Mouse (Mus musculus) hindbrain, embryonic 16.5 days (tissue): ENCODE measurements around the gene Hnrnpl. TPM values are rescaled to one million over a fixed set of nuclear protein-coding genes. Genes with fewer than 3 reads are reported as not detected.
A peak's percentile ranks its signal among the peaks of the same experiment; 100 is the strongest.

Experiments used
- ATAC-seq: fragments of 200-750 bp; cut with Nextera tagmentation; 2 replicates; pipeline ENCODE4 v1.8.0; 2017; ENCODE audit warnings: moderate TSS enrichment, moderate library complexity
- H3K27ac ChIP-seq: fragments of 300-500 bp; sonication (generic); 2 replicates; pipeline ENCODE4 v1.5.1; 2014; ENCODE audit warnings: low read depth, mild to moderate bottlenecking, control low read depth, low read length, moderate library complexity
- H3K27me3 ChIP-seq: fragments of 300-500 bp; sonication (generic); replicated peaks from 2 replicates; pipeline ENCODE4 v1.6.1; 2014; ENCODE audit warnings: low read length; ENCODE audit not compliant: control insufficient read depth, insufficient read depth
- H3K36me3 ChIP-seq: fragments of 300-500 bp; sonication (generic); 2 replicates; pipeline ENCODE4 v1.6.1; 2014; ENCODE audit warnings: mild to moderate bottlenecking, low read length, moderate library complexity, mixed read lengths; ENCODE audit not compliant: control insufficient read depth, insufficient read depth
- H3K4me1 ChIP-seq: fragments of 300-500 bp; sonication (generic); 2 replicates; pipeline ENCODE4 v1.6.1; 2014; ENCODE audit warnings: low read depth, low read length; ENCODE audit not compliant: control insufficient read depth, insufficient read depth
- H3K4me2 ChIP-seq: fragments of 300-500 bp; sonication (generic); 2 replicates; pipeline ENCODE4 v1.6.1; 2014; ENCODE audit warnings: mild to moderate bottlenecking, low read length, control low read depth, moderate library complexity
- H3K4me3 ChIP-seq: fragments of 300-500 bp; sonication (generic); 2 replicates; pipeline ENCODE4 v1.5.1; 2014; ENCODE audit warnings: mild to moderate bottlenecking, low read length, control low read depth, moderate library complexity
- H3K9ac ChIP-seq: fragments of 300-500 bp; sonication (generic); 2 replicates; pipeline ENCODE4 v1.6.1; 2014; ENCODE audit warnings: low read depth, mild to moderate bottlenecking, control low read depth, low read length, moderate library complexity
- H3K9me3 ChIP-seq: fragments of 300-500 bp; sonication (generic); 2 replicates; pipeline ENCODE4 v1.6.1; 2014; ENCODE audit warnings: mild to moderate bottlenecking, low read length, moderate library complexity; ENCODE audit not compliant: control insufficient read depth
- WGBS: fragments of 180-500 bp; shearing (Covaris S2); extraction: QIAGEN DNeasy Blood & Tissue Kit; methylation state at CpG from one replicate; pipeline ENCODE4 v1.1.7; 2014; 5-methylcytosine and 5-hydroxymethylcytosine counted together
- polyA plus RNA-seq: library from polyadenylated mRNA; unstranded; fragments of >200 nt; fragmentation: Nextera tagmentation; extraction: Ambion mirVana; gene quantifications from 2 replicates; pipeline ENCODE4 v1.2.1, GENCODE M21; 2015

The Hnrnpl gene
- polyA plus RNA-seq, 1 experiment from 2014 or later, result 117 TPM

DNA sequence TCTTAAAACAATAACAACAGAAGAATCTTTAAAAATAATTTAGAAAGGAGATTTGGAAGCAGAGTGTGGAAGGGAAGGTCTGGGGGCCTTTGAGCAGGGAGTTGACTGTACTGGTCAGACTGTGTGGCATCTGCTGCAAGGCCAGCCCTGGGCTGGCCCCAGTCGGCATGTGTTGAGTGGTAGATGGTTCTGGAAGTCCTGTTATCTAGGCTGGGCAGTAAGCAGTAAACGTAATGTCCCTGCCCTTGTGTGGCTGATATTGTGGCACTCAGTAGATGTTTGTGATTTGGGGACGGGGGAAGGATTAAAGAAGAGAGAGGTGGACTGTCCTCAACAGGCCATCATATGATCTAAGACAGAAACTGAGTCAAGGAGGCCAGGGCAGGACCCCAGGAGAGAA is 38.0 kb upstream of the Hnrnpl start:
- H3K4me2 ChIP-seq, result no peak overlapping the region
- H3K4me3 ChIP-seq, result no peak overlapping the region
- no peaks in the 10 kb centered on the region for H3K9me3 ChIP-seq
- H3K9ac ChIP-seq, result no peak overlapping the region
- ATAC-seq, result no peak
- no peak overlapping the region for H3K27ac ChIP-seq
- no peaks in the 10 kb centered on the region for H3K36me3 ChIP-seq
- 93% methylated on average over 3 of the region's 3 CpGs for WGBS
- no peaks in the 10 kb centered on the region for H3K27me3 ChIP-seq
- peaks cover 21% of the 10 kb centered on the region for H3K4me1 ChIP-seq

DNA sequence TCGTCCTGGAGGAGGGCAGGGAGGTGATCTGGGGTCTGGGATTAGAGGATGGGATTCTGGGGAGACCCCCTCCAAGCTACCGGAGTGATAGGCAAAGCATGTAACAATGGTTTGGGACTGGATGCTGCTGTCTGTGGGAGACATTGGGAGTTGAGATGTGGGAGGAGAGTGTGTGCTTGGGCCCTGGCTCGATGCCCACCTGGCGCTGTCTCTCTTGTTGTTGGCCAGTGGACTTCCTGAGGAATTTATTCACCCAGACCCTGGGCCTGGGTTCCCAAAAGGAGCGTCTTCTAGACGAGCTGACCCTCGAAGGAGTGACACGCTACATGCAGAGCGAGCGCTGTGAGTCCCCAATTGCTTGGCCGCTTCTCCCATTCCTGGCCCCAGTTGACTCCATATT is 36.5 kb upstream of the Hnrnpl start:
- 82% methylated on average over 11 of the region's 11 CpGs for WGBS
- Histone ChIP-seq H3K36me3 (no peaks in the 10 kb centered on the region), H3K4me1 (peaks cover 15% of the 10 kb centered on the region), H3K4me2 (no peak overlapping the region), H3K9ac (no peak overlapping the region), H3K4me3 (no peak overlapping the region), H3K27me3 (no peaks in the 10 kb centered on the region), H3K9me3 (no peaks in the 10 kb centered on the region), H3K27ac (no peak overlapping the region)
- ATAC-seq, result no peak

DNA sequence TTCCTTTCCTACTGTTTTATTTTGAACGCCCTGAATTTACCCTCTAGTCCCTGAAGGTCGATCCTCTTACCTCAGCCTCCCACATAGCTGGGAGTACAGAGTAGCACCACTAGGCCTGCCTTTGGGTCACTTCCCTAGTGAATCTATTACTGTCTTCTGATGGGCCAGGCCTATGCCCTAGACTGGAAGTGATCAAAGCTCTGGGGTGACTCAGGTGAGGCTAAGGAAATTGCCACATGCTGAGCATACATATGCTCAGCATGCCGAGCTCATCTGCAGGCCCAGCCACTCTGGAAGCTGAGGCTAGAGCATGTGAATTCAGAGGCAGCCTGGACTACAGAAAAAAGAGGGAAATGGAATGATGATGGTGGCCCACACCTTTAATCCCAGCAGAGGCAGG is 35.2 kb upstream of the Hnrnpl start:
- Histone ChIP-seq H3K9ac (no peak overlapping the region), H3K27me3 (no peaks in the 10 kb centered on the region), H3K4me2 (no peak overlapping the region), H3K27ac (no peak overlapping the region), H3K9me3 (no peaks in the 10 kb centered on the region), H3K4me3 (no peak overlapping the region), H3K36me3 (no peaks in the 10 kb centered on the region), H3K4me1 (peaks cover 3% of the 10 kb centered on the region; the same call in 1 of the 2 replicates)
- ATAC-seq, result no peak
- WGBS, result 74% methylated on average over 3 of the region's 3 CpGs

DNA sequence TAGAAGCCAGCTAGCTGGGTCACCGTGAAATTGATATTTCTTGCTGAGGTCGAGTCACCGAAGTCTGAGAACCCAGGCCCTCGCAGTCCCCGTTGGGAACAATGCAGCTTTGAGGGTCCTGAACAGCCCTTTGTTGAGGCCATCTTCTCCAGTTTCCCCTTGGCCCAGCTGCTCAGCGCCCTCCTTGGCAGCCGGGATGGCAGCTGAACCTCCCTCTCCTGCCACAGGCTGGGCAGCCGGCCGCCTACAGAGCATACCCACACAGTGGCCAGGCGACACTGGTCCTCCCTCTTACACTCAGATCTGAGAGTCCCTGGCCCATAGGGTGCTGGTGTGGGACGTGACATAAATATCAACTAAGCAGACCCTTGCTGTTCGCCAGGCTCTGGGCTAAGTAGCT is 34.2 kb upstream of the Hnrnpl start:
- WGBS, result 39% methylated on average over 12 of the region's 12 CpGs

DNA sequence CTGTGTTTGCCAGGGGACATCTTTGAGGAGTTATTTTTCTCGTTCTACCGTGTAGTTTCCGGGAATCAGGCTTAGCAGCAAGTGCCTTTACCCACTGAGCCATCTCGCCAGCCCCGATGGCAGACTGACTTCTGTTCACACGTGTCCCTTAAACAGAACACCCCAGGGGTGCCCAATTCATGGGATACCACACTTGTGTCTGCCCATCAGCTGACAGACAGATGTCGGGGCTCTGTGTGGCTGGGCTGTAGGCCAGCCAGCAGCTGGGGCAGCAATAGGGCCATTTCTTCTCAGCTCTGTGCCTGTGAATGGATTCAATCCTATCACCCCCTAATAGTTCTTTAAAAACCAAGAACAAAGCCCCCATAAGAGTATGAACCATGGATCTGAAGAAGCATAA is 33.2 kb upstream of the Hnrnpl start:
- no peak for ATAC-seq
- H3K4me1 ChIP-seq, result no peaks in the 10 kb centered on the region
- H3K27me3 ChIP-seq, result no peaks in the 10 kb centered on the region
- H3K9ac ChIP-seq, result no peak overlapping the region
- no peak overlapping the region for H3K4me3 ChIP-seq
- H3K36me3 ChIP-seq, result no peaks in the 10 kb centered on the region
- no peaks in the 10 kb centered on the region for H3K9me3 ChIP-seq
- H3K27ac ChIP-seq, result no peak overlapping the region
- H3K4me2 ChIP-seq, result no peak overlapping the region
- WGBS, result 72% methylated on average over 7 of the region's 7 CpGs

More for the DNA sequence above, 34.2 kb upstream of the Hnrnpl start:
- no peaks in the 10 kb centered on the region for H3K4me1 ChIP-seq
- H3K4me2 ChIP-seq, result no peak overlapping the region
- peak; percentile 83 for ATAC-seq
- H3K9me3 ChIP-seq, result no peaks in the 10 kb centered on the region
- no peaks in the 10 kb centered on the region for H3K36me3 ChIP-seq
- H3K27ac ChIP-seq, result peak overlapping the region; percentile 3; the same call in 1 of the 2 replicates
- H3K27me3 ChIP-seq, result no peaks in the 10 kb centered on the region
- no peak overlapping the region for H3K9ac ChIP-seq
- H3K4me3 ChIP-seq, result no peak overlapping the region

DNA sequence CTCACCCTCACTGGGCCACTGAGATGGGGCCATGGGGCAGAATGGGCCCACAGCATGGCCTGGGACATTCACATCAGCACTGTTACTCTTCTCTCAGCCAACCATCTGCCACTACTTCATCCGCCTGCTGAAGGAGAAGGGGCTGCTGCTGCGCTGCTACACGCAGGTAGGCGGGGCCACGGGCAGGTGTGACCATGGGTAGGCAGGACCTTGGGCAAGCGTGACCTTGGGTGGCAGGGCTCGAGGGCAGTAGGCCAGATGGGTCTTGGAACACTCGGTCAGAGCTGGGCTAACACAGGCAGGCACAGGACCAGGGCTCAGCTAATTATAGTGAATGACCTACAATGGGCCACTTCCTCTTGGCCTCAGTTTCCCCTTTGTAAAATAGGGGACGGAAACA is 29.5 kb upstream of the Hnrnpl start:
- Histone ChIP-seq H3K9ac (no peak overlapping the region), H3K4me2 (no peak overlapping the region), H3K36me3 (no peaks in the 10 kb centered on the region), H3K27me3 (no peaks in the 10 kb centered on the region), H3K4me1 (no peaks in the 10 kb centered on the region), H3K4me3 (no peak overlapping the region), H3K9me3 (no peaks in the 10 kb centered on the region), H3K27ac (no peak overlapping the region)
- WGBS, result 89% methylated on average over 9 of the region's 9 CpGs
- ATAC-seq, result no peak

DNA sequence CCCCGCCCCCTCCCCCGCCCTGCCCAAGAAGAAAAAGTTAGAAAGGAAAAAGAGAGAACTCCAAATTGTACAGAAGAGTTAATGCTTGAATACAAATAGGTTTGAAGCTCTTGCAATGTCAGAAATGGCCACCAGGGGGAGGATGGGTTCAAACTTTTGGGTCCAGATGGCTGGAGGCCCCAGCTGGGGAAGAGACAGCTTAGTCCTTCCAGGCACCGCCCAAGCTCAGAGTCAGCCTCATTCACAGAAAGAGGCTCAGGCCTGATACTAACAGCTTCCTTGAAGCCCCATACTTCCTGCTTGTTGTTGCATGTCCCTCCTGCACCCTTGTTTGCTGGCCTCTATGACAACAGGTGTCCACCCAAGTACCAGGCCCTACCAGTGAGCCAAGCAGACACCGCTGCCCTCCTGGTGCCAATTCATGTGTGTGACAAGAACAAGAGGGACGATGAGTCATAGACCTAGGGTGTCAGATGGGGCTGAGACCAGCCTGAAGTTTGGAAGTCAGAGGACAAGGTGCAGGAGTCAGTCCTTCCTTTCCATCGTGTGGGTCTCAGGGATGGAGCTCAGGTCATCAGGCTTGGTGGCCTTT is 28.2 kb upstream of the Hnrnpl start:
- Histone ChIP-seq H3K27me3 (no peaks in the 10 kb centered on the region), H3K36me3 (no peaks in the 10 kb centered on the region), H3K27ac (no peak overlapping the region), H3K9ac (no peak overlapping the region), H3K4me3 (no peak overlapping the region), H3K9me3 (no peaks in the 10 kb centered on the region), H3K4me1 (no peaks in the 10 kb centered on the region), H3K4me2 (no peak overlapping the region)
- WGBS, result 45% methylated on average over 6 of the region's 6 CpGs
- ATAC-seq, result peak; percentile 67

DNA sequence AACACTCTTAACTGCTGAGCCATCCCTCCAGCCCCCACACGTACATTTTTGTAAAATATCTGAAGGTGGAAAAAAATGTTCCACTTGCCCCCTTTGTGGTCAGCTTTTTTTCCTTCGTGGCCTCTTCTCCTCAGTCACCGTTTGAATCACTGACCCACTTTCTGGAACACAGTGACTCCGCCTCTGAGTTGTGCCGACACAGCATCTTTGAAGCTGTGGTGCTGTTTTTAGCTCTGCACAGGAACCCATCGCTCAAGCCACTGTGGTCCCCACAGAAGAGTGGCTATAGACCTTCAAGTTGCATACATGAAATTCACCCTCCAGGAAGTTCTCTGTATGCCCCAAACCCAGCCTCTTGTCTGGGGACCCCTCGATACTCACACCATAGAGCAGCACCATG is 27.5 kb upstream of the Hnrnpl start:
- H3K27ac ChIP-seq, result no peak overlapping the region
- ATAC-seq, result no peak

DNA sequence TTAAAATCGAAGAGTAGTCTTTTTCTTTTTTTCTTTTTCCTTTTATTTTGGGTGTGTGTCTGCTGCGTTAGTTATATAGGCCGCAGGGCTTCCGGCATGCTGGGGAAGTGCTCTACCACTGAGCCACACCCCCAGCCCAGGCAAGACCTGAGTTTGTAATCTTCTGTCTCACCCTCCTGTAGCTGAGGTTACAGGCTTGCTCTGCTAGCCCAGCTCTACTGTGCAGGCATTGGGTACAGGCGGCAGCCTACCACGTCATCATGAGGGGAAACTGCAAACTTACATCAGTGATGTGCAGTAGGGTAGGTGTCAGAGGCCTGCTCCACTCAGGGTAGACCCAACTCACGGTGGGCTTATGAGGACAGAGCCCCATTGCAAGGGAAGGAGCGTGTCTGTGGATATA is 27.1 kb upstream of the Hnrnpl start:
- no peak for ATAC-seq
- H3K4me3 ChIP-seq, result no peak overlapping the region
- no peak overlapping the region for H3K9ac ChIP-seq
- no peak overlapping the region for H3K27ac ChIP-seq
- no peaks in the 10 kb centered on the region for H3K4me1 ChIP-seq
- WGBS, result 88% methylated on average over 8 of the region's 8 CpGs
- H3K27me3 ChIP-seq, result no peaks in the 10 kb centered on the region
- no peaks in the 10 kb centered on the region for H3K36me3 ChIP-seq
- no peak overlapping the region for H3K4me2 ChIP-seq
- no peaks in the 10 kb centered on the region for H3K9me3 ChIP-seq

More for the DNA sequence above, 27.5 kb upstream of the Hnrnpl start:
- Histone ChIP-seq H3K4me1 (no peaks in the 10 kb centered on the region), H3K4me2 (no peak overlapping the region), H3K9ac (no peak overlapping the region), H3K9me3 (no peaks in the 10 kb centered on the region), H3K4me3 (no peak overlapping the region), H3K27me3 (no peaks in the 10 kb centered on the region), H3K36me3 (no peaks in the 10 kb centered on the region)
- WGBS, result 78% methylated on average over 7 of the region's 7 CpGs

DNA sequence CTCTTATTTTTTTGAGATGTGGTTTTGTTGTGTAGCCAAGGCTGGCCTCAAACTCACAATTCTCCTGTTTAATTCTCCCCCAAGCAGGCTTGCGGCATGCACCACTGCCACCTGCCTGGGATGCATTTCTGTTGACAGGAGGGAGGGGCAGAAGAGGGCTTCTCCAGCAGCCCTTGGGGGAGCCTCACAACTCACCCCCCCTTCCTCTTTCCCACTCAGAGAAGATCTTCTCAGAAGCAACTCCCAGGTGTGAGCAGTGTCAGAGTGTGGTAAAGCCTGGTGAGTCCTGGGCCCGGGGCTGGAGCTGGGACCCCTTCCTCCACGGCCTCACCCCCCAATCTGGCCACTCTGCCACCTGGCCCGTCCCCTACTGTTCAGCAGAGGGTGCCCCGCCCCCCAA is 23.2 kb upstream of the Hnrnpl start:
- H3K27ac ChIP-seq, result no peak overlapping the region
- no peak overlapping the region for H3K9ac ChIP-seq
- WGBS, result 71% methylated on average over 5 of the region's 5 CpGs
- no peak overlapping the region for H3K4me3 ChIP-seq
- H3K36me3 ChIP-seq, result peaks cover 3% of the 10 kb centered on the region
- ATAC-seq, result no peak
- H3K9me3 ChIP-seq, result no peaks in the 10 kb centered on the region
- no peak overlapping the region for H3K4me2 ChIP-seq
- H3K27me3 ChIP-seq, result no peaks in the 10 kb centered on the region
- H3K4me1 ChIP-seq, result no peaks in the 10 kb centered on the region
